Mouse (Mus musculus) neutrophil, adult 5-6 weeks (primary cell): Measurements from ENCODE around the gene AC141477.1. TPM values are rescaled to one million over a fixed set of nuclear protein-coding genes. Genes with fewer than 3 reads are reported as not detected.

Source experiments
- ATAC-seq: fragments of 151-379, 151-347 bp; 2 replicates; pipeline ENCODE4 v1.8.0; 2017; ENCODE audit warnings: mild to moderate bottlenecking, moderate TSS enrichment; ENCODE audit not compliant: insufficient number of reproducible peaks, poor library complexity, low FRiP score, severe bottlenecking; ENCODE audit errors: extremely low read depth
- total RNA-seq: library from RNA; stranded (forward); fragments of 200-1000 nt; gene quantifications from 2 replicates; pipeline ENCODE4 v1.2.3, GENCODE M21; 2017

AC141477.1 gene
- total RNA-seq, 1 experiment from 2014 or later: 14.8 TPM

DNA sequence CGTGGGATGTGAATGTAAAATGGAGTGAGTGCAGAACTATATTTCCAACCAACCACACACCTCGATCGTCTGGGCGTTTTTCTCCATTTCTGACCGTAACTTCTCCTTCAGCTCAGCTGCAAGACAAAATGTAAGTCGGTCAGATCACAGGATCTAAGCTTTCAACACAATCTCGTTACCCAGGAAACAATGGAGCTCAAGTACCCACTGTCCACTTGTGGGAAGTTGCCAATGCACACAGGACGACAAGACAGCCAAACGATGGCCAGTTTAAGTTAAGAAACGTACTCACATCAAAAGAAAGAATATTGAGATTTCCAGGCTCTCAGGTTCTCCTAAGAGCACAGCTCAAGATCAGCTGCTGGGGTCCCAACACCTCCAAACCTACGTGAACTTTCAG lies 6.3 kb downstream of the AC141477.1 start:
- no peak for ATAC-seq

DNA sequence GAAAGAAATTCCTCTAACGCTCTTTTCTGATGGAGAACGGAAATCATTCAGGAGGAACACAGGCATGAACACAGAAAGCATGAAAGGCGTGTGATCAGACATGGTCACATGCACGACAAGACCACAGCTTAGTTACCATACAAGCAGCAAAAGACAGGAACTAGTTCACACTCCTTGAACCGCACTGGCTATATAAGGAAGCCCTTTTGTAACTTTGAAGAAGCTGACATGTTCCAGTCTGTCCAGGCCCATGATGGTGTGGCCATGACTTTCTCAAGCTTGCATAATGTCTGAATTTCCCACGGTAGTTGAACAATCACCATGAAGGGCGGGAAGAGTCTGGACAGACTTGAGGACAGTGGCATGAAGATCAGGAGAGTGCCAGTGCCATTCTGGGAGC lies 14.6 kb downstream of the AC141477.1 start:
- peak; percentile 76 for ATAC-seq

DNA sequence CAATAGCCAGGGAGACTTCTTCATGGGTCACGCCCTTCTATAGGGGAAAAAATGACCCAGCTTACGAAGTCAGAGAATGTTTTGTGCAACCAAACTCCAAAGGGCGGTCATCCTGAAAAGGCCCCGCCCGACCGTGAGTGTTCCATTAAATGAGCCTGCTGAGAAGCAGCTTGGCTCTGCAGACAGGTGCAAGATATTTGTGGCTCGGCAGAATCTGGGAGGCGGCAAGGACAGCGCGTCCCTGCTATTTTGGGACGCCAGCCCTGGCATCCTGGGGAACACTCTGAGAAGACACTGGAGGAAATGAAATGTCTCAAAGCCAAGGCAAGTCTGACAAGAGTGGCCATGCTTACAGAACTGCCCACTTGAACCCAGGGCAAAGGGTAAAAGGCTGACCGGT lies 23.4 kb downstream of the AC141477.1 start:
- ATAC-seq: no peak

DNA sequence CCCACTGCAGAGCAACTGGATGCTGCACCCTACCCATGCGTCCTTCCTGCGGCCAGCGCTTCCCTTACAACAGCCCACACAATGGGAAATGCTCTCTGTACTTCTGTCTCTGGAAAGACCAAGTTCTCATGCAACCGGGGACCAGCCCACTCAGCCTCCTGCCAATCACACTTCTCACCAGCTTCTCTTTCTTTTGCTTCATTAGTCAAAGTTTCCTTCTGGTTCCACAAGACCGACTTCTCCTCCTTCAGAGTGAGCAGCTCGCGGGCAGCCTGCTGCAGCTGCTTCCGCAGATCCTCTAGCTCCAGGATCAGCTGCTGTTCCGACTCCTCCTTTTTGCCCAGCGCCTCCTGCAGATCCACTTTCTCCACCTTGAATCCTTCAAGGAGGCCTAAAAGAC lies 31.7 kb downstream of the AC141477.1 start:
- no peak for ATAC-seq

DNA sequence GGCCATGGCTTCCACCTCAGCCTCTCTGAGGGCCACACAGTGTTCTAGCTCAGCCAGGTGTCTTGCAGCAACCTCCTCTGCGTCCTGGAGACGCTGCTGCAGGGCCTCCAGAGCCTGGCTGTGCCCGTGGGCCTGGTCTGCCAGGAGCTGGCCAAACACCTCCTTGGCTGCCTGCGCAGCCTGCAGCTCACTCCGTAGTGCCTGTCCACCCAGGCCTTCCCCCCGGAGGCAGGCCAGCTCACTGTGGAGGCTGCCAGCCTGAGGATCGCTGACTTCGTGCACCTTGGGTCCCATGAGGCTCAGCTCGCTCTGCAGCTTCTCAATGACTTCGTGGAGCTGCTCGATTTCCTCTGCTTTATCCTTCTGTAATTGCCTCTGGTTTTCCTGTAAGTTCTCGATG lies 47.6 kb downstream of the AC141477.1 start:
- no peak for ATAC-seq

DNA sequence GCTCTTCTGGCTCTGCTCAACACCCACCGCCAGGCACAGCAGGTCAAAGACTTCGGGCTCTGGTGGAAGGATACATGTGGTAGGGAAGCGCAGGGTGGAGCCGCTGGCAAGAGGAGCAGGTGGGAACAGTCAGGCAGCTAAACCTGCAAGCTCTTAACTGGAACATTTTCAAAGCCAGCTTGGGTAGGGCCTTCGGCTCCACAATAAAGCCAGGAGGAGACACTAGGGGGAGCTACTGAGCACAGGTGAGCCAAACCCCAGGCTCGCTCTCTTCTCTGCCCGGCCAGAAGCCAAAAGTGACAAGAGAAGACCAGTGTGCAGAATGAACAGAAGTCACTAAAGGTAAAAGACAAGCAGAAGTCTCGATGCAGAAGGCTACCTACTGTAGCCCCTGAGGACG lies 48.5 kb downstream of the AC141477.1 start:
- ATAC-seq: no peak

DNA sequence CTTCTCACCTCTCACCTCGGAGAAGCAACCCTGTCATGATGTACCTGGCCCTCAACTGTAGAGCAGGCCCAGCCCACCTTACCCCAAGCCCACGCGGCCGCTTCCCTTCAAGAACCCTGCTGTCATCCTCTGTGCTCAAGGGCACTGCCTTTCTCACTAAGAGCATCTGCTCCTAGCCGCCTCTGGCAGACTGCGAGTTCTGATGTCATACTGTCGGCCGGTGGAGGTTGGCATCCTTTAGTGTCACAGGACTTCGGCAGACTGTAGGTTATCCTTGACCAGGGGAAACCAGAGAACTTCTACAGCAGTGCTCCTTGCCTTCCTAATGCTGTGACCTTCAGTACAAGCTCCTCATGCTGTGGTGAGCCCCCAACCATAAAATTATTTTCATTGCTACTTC lies 49.1 kb downstream of the AC141477.1 start:
- no peak for ATAC-seq

Other genes with a start within 250 kb of the AC141477.1 start
- 7.4 and 8.6 TPM in 2 replicates for gene Prmt2, start 202.6 kb downstream of the AC141477.1 start, total RNA-seq
- not detected in 2 replicates for gene S100b, start 186.6 kb downstream of the AC141477.1 start, total RNA-seq
- gene Dip2a, start 95.2 kb downstream of the AC141477.1 start, total RNA-seq: 3.2 and 3.8 TPM in 2 replicates
- 46.9 and 50.8 TPM in 2 replicates for gene Pcnt, start 2.3 kb upstream of the AC141477.1 start, total RNA-seq
- gene 2610028H24Rik, start 8.6 kb upstream of the AC141477.1 start, total RNA-seq: not detected in 2 replicates
- gene Mcm3ap, start 28.5 kb upstream of the AC141477.1 start, total RNA-seq: 76.0 and 89.6 TPM in 2 replicates
- gene Ybey, start 28.7 kb upstream of the AC141477.1 start, total RNA-seq: 2.4 and 3.8 TPM in 2 replicates
- gene Lss, start 91.1 kb upstream of the AC141477.1 start, total RNA-seq: 4.1 and 10.7 TPM in 2 replicates
- gene Spatc1l, start 121.8 kb upstream of the AC141477.1 start, total RNA-seq: not detected in 2 replicates
- gene Ftcd, start 135.2 kb upstream of the AC141477.1 start, total RNA-seq: not detected in 2 replicates
- not detected in 2 replicates for gene Col6a2, start 183.2 kb upstream of the AC141477.1 start, total RNA-seq